Mouse (Mus musculus): ENCODE measurements around the gene Nt5dc2.

Nt5dc2 gene

GRCm38 (mm10) chr14:31130236-31131220 is at the start of gene Nt5dc2:
Nt5dc2 (plus strand) TSS chr14:31131053.
- peak; percentile 91 for DNase-seq (ENCODE audit: low read depth, low spot score)

DNA sequence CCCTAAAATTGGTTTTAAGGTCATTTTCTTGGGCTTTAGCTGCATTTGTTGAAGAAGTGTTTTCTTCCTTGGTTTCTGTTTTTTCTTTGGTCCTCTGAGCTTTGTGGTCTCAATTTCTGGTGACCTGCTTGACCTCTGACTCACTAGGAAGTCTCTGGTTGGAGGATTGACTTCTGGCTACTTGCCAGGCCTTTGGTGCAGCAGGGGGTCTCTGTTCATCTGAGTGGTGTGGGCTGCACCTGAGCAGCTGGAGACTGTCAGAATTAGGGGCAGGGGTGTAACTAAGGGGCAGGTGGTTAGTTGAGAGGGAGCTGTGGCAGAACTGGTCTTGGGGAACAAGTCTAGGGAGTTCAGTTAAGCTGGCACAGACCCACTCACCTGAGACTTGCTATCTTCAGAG is 49.7 kb upstream of the Nt5dc2 start:
- DNase-seq (ENCODE audit: low read depth, low spot score) = peak; percentile 54

GRCm38 (mm10) chr14:31087433-31087832 is 43.4 kb upstream of the Nt5dc2 start:
- peak; percentile 64 for DNase-seq (ENCODE audit: low read depth, low spot score)

GRCm38 (mm10) chr14:31088515-31088914 is 42.3 kb upstream of the Nt5dc2 start:
- no peak for DNase-seq (ENCODE audit: low read depth, low spot score)

GRCm38 (mm10) chr14:31089918-31090317 is 40.9 kb upstream of the Nt5dc2 start:
- DNase-seq (ENCODE audit: low read depth, low spot score) = no peak

GRCm38 (mm10) chr14:31105156-31105555 is 25.7 kb upstream of the Nt5dc2 start:
- DNase-seq (ENCODE audit: low read depth, low spot score) = no peak

DNA sequence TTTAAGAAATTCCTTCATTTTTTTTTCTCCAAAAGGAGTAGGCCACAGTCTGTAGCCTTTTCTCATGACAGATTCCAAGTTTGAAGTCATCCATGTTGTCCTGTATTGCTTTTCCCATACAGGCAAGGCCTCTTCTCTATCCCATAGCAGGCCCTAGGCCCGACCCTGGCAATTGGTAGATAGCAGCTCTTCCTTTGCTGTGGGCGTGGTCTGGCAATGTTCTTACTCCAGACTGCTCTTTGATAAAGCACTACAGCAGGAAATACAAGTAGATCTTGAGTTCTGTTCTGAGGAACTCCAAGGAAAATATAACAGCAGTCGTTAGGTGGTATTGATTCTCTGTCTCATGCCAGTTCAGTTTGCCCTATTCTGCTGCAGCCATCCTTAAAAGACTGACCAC is 20.2 kb upstream of the Nt5dc2 start:
- DNase-seq (ENCODE audit: low read depth, low spot score) = no peak

GRCm38 (mm10) chr14:31112187-31112586 is 18.7 kb upstream of the Nt5dc2 start:
- DNase-seq (ENCODE audit: low read depth, low spot score) = no peak

DNA sequence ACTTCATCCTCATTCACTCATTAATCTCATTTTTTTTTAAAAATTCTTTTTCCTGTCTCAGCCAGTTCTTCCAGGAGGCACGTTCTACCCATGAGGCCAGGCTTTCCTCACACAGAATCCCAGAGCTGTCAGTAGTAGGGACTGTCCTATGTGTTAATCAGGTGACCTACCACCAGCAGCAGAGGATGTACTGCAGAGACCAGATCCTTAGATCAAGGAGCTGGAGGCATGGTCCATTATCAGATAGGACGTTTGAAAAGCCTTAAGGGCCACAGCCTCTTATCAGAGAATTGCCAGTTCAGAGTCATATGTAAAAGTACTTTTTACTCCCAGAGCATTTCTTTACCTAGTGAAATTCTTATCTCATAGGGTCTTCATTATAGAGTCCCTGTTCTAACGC is 16.8 kb upstream of the Nt5dc2 start:
- DNase-seq (ENCODE audit: low read depth, low spot score) = no peak

DNA sequence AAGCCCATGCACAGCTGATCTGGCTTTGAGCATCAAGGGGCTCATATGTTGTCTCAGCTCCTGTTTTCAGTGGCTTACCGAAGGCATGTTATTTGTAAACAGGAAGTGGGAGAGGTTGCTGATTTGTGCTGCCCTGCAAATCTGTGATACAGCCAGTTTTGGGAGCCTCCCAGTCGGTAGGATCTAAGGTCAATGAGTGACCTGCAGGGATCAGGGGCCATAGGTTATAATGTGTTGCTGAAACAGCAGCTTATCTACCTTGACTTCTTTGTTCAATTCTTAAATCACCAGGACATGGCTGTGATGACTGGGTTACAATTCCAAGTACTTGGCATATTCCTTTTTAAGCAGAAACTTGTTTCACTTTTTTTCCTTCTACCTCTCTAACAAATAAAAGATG is 15.3 kb upstream of the Nt5dc2 start:
- no peak for DNase-seq (ENCODE audit: low read depth, low spot score)

GRCm38 (mm10) chr14:31125106-31126075 is 5.5 kb upstream of the Nt5dc2 start:
- peak; percentile 38 for DNase-seq (ENCODE audit: low read depth, low spot score)

DNA sequence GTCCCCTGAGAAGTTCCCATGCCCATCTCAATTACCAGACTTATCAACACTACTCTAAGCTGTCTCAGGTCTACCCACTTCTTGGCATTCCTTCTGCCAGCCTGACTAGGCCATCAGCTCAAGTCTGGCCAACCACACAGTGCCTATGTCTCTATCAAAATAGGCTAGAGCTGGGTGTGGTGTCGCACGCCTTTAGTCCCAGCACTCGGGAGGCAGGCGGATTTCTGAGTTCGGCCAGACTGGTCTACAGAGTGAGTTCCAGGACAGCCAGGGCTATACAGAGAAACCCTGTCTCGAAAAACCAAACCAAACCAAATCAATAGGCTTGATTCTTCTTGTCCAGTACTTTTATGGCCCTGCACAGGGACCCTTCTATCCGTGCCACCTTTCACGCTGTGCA is 4.0 kb upstream of the Nt5dc2 start:
- no peak for DNase-seq (ENCODE audit: low read depth, low spot score)

DNA sequence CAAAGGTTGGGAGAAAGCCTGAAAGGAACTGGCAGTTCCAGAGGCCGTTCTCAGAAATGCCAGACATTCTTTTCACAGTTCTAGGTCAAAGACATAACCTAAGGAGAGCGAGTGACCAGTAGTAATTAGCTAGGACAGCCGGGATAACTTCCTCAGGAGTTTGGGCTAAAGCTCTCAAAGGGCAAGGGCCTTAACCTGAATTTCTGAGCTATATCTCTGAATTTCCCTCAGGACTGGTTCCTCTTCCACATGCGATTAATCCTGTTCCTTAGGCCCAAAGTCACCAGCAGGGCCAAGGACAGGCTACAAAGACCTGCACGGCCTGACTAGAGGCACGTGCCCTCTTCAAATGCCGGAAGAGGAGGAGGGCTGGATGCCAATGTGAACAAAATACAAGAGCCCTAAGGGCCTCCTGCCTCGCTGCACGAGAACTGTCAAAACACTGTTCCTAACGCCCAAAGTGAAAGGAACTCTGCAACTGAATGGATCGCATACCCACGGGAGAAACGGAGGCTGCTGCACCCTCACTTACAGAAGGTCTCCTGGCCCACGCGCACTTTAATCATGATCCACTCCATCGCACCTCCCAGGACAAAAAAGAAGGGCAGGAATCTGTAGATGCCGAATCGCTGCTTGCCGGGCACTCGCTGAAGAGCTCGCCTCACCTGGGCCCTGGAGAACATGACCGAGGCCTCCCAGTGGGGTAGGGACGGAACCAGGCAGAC is 2.6 kb upstream of the Nt5dc2 start:
- peak; percentile 70 for DNase-seq (ENCODE audit: low read depth, low spot score)

DNA sequence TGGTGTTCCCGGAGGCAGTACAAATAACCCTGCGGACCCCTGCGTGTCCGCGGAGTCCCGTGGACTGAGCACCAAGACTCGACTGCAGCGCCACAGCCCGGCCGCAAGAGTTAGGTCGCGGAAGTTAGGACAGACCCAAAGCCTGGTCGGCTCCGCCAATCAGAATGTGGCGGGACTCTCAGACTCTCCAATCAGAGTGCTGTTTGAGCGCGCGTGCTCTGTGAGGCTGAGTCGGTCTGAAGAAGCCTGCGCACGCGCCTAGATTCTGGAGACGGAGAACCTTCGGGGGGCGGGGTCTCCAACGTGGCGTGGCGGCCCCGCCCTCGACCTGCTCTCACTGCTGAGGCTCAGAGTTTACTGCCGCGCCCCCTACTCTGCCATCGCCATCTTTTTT is 2.0 kb upstream of the Nt5dc2 start, which contains the start of gene Smim4:
Gene Smim4, minus strand, starts transcription at position 131 of the 394 bp plus-strand sequence.
- DNase-seq (ENCODE audit: low read depth, low spot score) = peak; percentile 100

- DNase-seq (ENCODE audit: low read depth, low spot score) = no peak
These were observed 1.3 kb upstream of the Nt5dc2 start for GRCm38 (mm10) chr14:31129326-31130235.

DNA sequence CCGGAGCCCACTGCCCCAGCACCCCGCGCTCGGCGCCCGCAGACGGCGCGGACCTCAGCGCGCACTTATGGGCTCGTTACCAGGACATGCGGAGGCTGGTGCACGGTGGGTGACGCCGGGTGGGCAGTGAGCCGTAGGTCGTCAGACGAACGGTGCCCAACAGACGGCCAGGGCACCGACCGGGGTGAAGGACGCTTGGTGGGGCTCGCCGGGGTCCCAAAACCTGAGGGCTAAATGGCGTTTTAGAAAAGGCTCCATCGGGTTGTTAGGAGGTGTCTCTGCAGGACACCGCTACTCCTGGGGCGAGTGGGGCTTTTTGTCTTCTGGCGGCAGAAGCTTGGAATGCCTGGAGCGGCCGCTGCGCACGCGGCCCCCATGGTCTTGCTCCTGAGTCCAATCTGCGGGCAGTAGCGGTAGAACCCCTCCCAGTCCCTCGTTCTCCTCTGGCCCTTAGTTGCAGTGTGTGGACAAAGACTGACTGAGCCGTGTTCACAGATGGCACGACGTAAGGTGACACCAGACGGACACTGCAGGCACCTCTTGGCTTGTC is 494 bp downstream of the Nt5dc2 start:
- DNase-seq (ENCODE audit: low read depth, low spot score) = peak; percentile 45

DNA sequence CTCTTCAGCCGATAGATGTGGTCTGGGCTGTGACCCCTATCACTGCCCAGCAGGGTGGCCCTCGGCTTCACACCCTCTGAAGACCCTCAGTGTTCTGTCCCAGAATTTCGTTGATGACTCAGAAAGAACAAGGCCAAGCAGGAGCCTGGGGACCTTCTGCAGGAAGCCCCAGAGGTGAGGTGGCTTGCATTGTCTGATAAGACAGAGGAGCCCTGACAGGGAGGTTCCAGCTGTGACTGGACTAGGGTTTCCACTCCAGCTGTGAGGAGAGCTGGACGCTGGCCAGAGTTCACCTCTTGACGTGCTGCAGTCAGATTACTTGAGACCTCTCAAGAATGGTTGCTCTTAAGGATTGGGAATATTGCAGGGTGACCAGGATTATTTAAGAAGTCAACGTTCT is 1.2 kb downstream of the Nt5dc2 start:
- no peak for DNase-seq (ENCODE audit: low read depth, low spot score)

GRCm38 (mm10) chr14:31132491-31132975 is 1.7 kb downstream of the Nt5dc2 start:
- no peak for DNase-seq (ENCODE audit: low read depth, low spot score)

GRCm38 (mm10) chr14:31133023-31133665 is 2.3 kb downstream of the Nt5dc2 start:
- DNase-seq (ENCODE audit: low read depth, low spot score) = peak; percentile 29

Data from ZHBTc4 (cell line).